ENCODE assay signal across 9 mouse cellular contexts in the genomic region with DNA sequence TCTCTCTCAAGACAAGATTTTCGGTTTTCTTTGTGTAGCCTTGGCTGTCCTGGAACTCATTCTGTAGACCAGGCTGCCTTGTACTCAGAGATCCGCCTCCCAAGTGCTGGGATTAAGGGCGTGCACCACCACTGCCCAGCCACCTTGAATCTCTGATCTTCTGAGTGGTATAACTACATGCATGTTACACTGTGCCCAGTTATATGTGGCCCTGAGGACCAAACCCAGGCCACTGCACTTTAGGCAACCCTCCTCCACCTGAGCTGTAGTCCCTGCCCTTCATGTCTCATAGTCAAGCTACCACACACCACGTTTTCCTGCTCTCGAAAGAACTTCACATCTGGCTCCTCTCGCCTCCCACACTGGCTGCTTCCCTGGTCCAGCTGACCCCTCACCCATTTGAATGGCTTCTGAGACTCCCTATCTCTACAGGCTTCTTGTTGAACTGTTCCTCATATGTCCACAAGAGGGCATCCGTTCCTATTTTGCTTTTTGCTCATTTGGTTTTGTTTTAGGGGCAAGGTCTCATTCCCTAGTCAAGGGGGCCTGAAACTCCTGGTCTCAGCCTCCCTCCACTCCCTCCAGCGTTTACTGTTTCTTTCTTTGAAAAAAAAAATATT. TPM values are rescaled to one million over a fixed set of nuclear protein-coding genes. Genes with fewer than 3 reads are reported as not detected.
DNase-seq lines count a peak whose midpoint lies in the region; ATAC-seq and TF ChIP-seq lines count a peak whose summit lies in the region.
"Had no signal": no experiment of that assay in that cellular context is flagged by ENCODE, and none has a peak within 500 bp of the region (broad histone marks: within the 10 kb centered on the region; RNA-seq: fewer than 3 reads in every experiment).

No protein-coding gene starts in this region.

- no peak for DNase-seq in cerebellum, adult 2 months
- DNase-seq in cerebellum, adult 8-10 months = no peak
- peak; percentile 45 for DNase-seq in thymus, postnatal 14 days
- DNase-seq in thymus, postnatal 4 days = no peak
- no peak for DNase-seq in cerebellum, adult 11 months
- DNase-seq in right cerebral cortex, adult 2 months (ENCODE audit: low spot score in 2 of 2) = no peak

- H3K9me3 ChIP-seq in liver, embryonic 12.5 days (replicated peaks) = no peaks in the 10 kb centered on the region
- H3K9me3 ChIP-seq in stomach, embryonic 15.5 days = no peaks in the 10 kb centered on the region
- H3K9me3 ChIP-seq: heart, embryonic 13.5 days had no signal

- H3K4me2 ChIP-seq in liver, embryonic 12.5 days = no peak overlapping the region
- H3K4me2 ChIP-seq in stomach, embryonic 15.5 days = no peak overlapping the region
- H3K4me2 ChIP-seq: heart, embryonic 13.5 days had no signal

- peaks cover 19% of the 10 kb centered on the region for H3K36me3 ChIP-seq in liver, embryonic 12.5 days
- H3K36me3 ChIP-seq in stomach, embryonic 15.5 days = peaks cover 8% of the 10 kb centered on the region; the same call in 1 of the 2 replicates

- H3K27me3 ChIP-seq in cerebellum, adult 2 months (ENCODE audit: control insufficient read depth, insufficient read depth, low read length) = no peaks in the 10 kb centered on the region
- no peaks in the 10 kb centered on the region for H3K27me3 ChIP-seq in liver, embryonic 12.5 days (replicated peaks)
- no peaks in the 10 kb centered on the region for H3K27me3 ChIP-seq in stomach, embryonic 15.5 days (replicated peaks)
- H3K27me3 ChIP-seq: heart, embryonic 13.5 days had no signal

- peak; percentile 49; the same call in 1 of the 2 replicates for ATAC-seq in liver, embryonic 12.5 days
- 0 out of 2 replicates have a peak, but pooled peaks have one; percentile 27 for ATAC-seq in stomach, embryonic 15.5 days (ENCODE audit: insufficient read depth, low FRiP score, low read depth)

- no peak overlapping the region for H3K27ac ChIP-seq in cerebellum, adult 2 months (ENCODE audit: insufficient read depth, low read length)
- no peak overlapping the region for H3K27ac ChIP-seq in liver, embryonic 12.5 days
- H3K27ac ChIP-seq in stomach, embryonic 15.5 days = no peak overlapping the region
- H3K27ac ChIP-seq: heart, embryonic 13.5 days had no signal

- TF ChIP-seq CTCF in cerebellum, adult 2 months (IDR thresholded peaks at IDR 0.05; ENCODE audit: borderline replicate concordance, insufficient read depth, low read depth, low read length) = peak; percentile 49; the same call in 1 of the 2 replicates

- no peak overlapping the region for H3K9ac ChIP-seq in liver, embryonic 12.5 days
- no peak overlapping the region for H3K9ac ChIP-seq in stomach, embryonic 15.5 days
- H3K9ac ChIP-seq: heart, embryonic 13.5 days had no signal

- WGBS in cerebellum, adult 2 months = 35% methylated on average over 8 of the region's 8 CpGs
- 26% methylated on average over 8 of the region's 8 CpGs for WGBS in liver, embryonic 12.5 days (ENCODE audit: insufficient replicate concordance)
- WGBS in stomach, embryonic 15.5 days = 35% methylated on average over 8 of the region's 8 CpGs

- H3K4me3 ChIP-seq in cerebellum, adult 2 months (replicated peaks; ENCODE audit: insufficient read depth, low read depth, low read length) = no peak overlapping the region
- no peak overlapping the region for H3K4me3 ChIP-seq in liver, embryonic 12.5 days
- no peak overlapping the region for H3K4me3 ChIP-seq in stomach, embryonic 15.5 days (replicated peaks)
- H3K4me3 ChIP-seq: heart, embryonic 13.5 days had no signal

- no peak for TF ChIP-seq POLR2A in cerebellum, adult 2 months (IDR thresholded peaks at IDR 0.05; ENCODE audit: borderline replicate concordance, insufficient read depth, low read length)

- no peaks in the 10 kb centered on the region for H3K4me1 ChIP-seq in cerebellum, adult 2 months (ENCODE audit: control insufficient read depth, insufficient read depth, low read length)
- peaks cover 6% of the 10 kb centered on the region; the same call in 1 of the 2 replicates for H3K4me1 ChIP-seq in liver, embryonic 12.5 days
- H3K4me1 ChIP-seq in stomach, embryonic 15.5 days = 0 out of 2 replicates have a peak, but pooled peaks cover 4% of the 10 kb centered on the region
- H3K4me1 ChIP-seq: heart, embryonic 13.5 days had no signal

RNA-seq across cellular contexts. Expression of gene Strn4, which starts 11.2 kb away (rescaled TPM):
- 158 and 160 TPM in 2 replicates for polyA plus RNA-seq in cerebellum, adult 2 months (2012; rRNA removed)
- 61.3 and 63.2 TPM in 2 replicates for polyA plus RNA-seq in liver, embryonic 12.5 days (2016; fragmentation: Nextera tagmentation; extraction: Ambion mirVana)
- polyA plus RNA-seq in stomach, embryonic 15.5 days (2015; fragmentation: Nextera tagmentation; extraction: Ambion mirVana) = 87.2 and 89.4 TPM in 2 replicates

RNA-seq across cellular contexts. Expression of gene Fkrp, which starts 12.0 kb away (rescaled TPM):
- polyA plus RNA-seq in cerebellum, adult 2 months (2012; rRNA removed) = 38.6 and 38.9 TPM in 2 replicates
- polyA plus RNA-seq in liver, embryonic 12.5 days (2016; fragmentation: Nextera tagmentation; extraction: Ambion mirVana) = 14.9 and 16.0 TPM in 2 replicates
- polyA plus RNA-seq in stomach, embryonic 15.5 days (2015; fragmentation: Nextera tagmentation; extraction: Ambion mirVana) = 28.4 and 29.1 TPM in 2 replicates

RNA-seq across cellular contexts. Expression of gene Slc1a5, which starts 23.4 kb away (rescaled TPM):
- polyA plus RNA-seq in cerebellum, adult 2 months (2012; rRNA removed) = 3.5 and 4.0 TPM in 2 replicates
- polyA plus RNA-seq in liver, embryonic 12.5 days (2016; fragmentation: Nextera tagmentation; extraction: Ambion mirVana) = 127 and 128 TPM in 2 replicates
- 64.2 and 66.3 TPM in 2 replicates for polyA plus RNA-seq in stomach, embryonic 15.5 days (2015; fragmentation: Nextera tagmentation; extraction: Ambion mirVana)

RNA-seq across cellular contexts. Expression of gene Prkd2, which starts 38.2 kb away (rescaled TPM):
- 6.5 and 7.5 TPM in 2 replicates for polyA plus RNA-seq in cerebellum, adult 2 months (2012; rRNA removed)
- polyA plus RNA-seq in liver, embryonic 12.5 days (2016; fragmentation: Nextera tagmentation; extraction: Ambion mirVana) = 4.4 and 4.7 TPM in 2 replicates
- 11.6 and 12.2 TPM in 2 replicates for polyA plus RNA-seq in stomach, embryonic 15.5 days (2015; fragmentation: Nextera tagmentation; extraction: Ambion mirVana)

Comparison
In these comparisons a context has a peak if more than half of its experiments do, and no peak if none do; other contexts are left out.
1. RNA of gene Slc1a5, which starts 23.4 kb away (polyA plus RNA-seq): 127 to 128 TPM in liver, embryonic 12.5 days and 64.2 to 66.3 TPM in stomach, embryonic 15.5 days; 3.5 to 4.0 TPM in cerebellum, adult 2 months; every median in the first group is over 10 times any median in the second.